Mouse (Mus musculus) small intestine, adult 2 months (tissue): ENCODE data around the gene Ctrb1. TPM values are rescaled to one million over a fixed set of nuclear protein-coding genes. Genes with fewer than 3 reads are reported as not detected.

Experiments
- H3K27ac ChIP-seq: fragments of 200-500 bp; 2 replicates; pipeline ENCODE4 v1.5.1; 2012; ENCODE audit warnings: low read depth, low read length, control low read depth, inconsistent platforms; ENCODE audit not compliant: insufficient read depth
- H3K27me3 ChIP-seq: fragments of 200-500 bp; 2 replicates; pipeline ENCODE4 v1.6.1; 2012; ENCODE audit warnings: mild to moderate bottlenecking, moderate library complexity, low read length, inconsistent platforms; ENCODE audit not compliant: control insufficient read depth, insufficient read depth
- H3K36me3 ChIP-seq: fragments of 200-500 bp; 2 replicates; pipeline ENCODE4 v1.6.1; 2012; ENCODE audit warnings: mild to moderate bottlenecking, low read length, control low read depth, inconsistent platforms; ENCODE audit not compliant: control insufficient read depth, insufficient read depth
- H3K4me1 ChIP-seq: fragments of 200-500 bp; 2 replicates; pipeline ENCODE4 v1.6.1; 2012; ENCODE audit warnings: low read length, inconsistent platforms, mixed read lengths; ENCODE audit not compliant: control insufficient read depth, insufficient read depth, insufficient read length
- H3K4me3 ChIP-seq: fragments of 200-500 bp; 2 replicates; pipeline ENCODE4 v1.5.1; 2012; ENCODE audit warnings: low read depth, mild to moderate bottlenecking, control low read depth, inconsistent platforms, low read length, moderate library complexity
- CTCF ChIP-seq: fragments of 200-500 bp; IDR thresholded peaks from 2 replicates; pipeline ENCODE4 v1.5.1; 2012; ENCODE audit warnings: low read depth, mild to moderate bottlenecking, control low read depth, inconsistent platforms, low read length, moderate library complexity, mixed read lengths; ENCODE audit not compliant: insufficient replicate concordance, insufficient read length; ENCODE audit errors: extremely low read depth
- POLR2A ChIP-seq: fragments of 200-500 bp; IDR thresholded peaks from 2 replicates; pipeline ENCODE4 v1.6.1; 2012; ENCODE audit warnings: low read depth, mild to moderate bottlenecking, control low read depth, inconsistent platforms, low read length, moderate library complexity
- WGBS: fragments of 180-500 bp; shearing (Covaris S2); methylation state at CpG from one replicate; pipeline ENCODE4 v1.1.7; 2018; 5-methylcytosine and 5-hydroxymethylcytosine counted together
- polyA plus RNA-seq: library from polyadenylated mRNA; depleted of rRNA; stranded (reverse); fragments of >200 nt; gene quantifications from 2 replicates; pipeline ENCODE4 v1.2.3, GENCODE M21; 2012

Gene Ctrb1
- polyA plus RNA-seq, 1 experiment: 138 TPM

GRCm38 (mm10) chr8:111710777-111711485, 20.1 kb upstream of the Ctrb1 start:
- no peak overlapping the region for H3K27ac ChIP-seq
- H3K36me3 ChIP-seq: peaks cover 62% of the 10 kb centered on the region
- H3K4me3 ChIP-seq: no peak overlapping the region
- WGBS: 89% methylated on average over 20 of the region's 20 CpGs
- TF ChIP-seq CTCF: no peak
- no peak for TF ChIP-seq POLR2A
- H3K27me3 ChIP-seq: no peaks in the 10 kb centered on the region
- peaks cover 22% of the 10 kb centered on the region for H3K4me1 ChIP-seq

GRCm38 (mm10) chr8:111709223-111709622, 18.4 kb upstream of the Ctrb1 start:
- WGBS: 27% methylated on average over 1 of the region's 1 CpGs
- Histone ChIP-seq H3K4me3 (no peak overlapping the region), H3K27ac (peak overlapping the region; percentile 62), H3K4me1 (peaks cover 34% of the 10 kb centered on the region), H3K27me3 (no peaks in the 10 kb centered on the region), H3K36me3 (peaks cover 46% of the 10 kb centered on the region)
- no peak for TF ChIP-seq POLR2A
- no peak for TF ChIP-seq CTCF

GRCm38 (mm10) chr8:111708265-111708664, 17.5 kb upstream of the Ctrb1 start:
- Histone ChIP-seq H3K27me3 (no peaks in the 10 kb centered on the region), H3K4me1 (peaks cover 34% of the 10 kb centered on the region), H3K36me3 (peaks cover 36% of the 10 kb centered on the region), H3K4me3 (no peak overlapping the region), H3K27ac (peak overlapping the region; percentile 62)
- TF ChIP-seq CTCF (no peak), POLR2A (no peak)
- 13% methylated on average over 6 of the region's 6 CpGs for WGBS

DNA sequence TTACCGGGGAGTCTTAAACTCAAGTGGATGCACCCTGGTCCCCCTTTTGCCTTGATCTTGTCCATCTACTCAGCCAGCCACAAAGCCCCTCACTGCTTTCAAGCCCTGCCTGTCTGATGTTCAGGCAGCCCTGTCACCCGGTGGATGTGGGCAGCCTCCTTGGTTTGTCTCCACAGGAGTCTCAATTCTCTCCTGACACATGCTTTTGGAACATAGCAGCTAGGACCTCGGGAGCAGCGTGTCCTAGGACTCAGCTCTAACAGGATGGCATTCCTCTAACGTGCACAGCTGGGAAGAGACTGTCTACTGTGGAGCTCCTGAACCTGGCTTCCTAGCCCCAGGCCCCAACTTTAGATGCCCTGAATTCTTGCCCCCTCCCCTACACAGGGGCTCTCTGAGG, 14.9 kb upstream of the Ctrb1 start:
- H3K4me3 ChIP-seq: no peak overlapping the region
- H3K27me3 ChIP-seq: no peaks in the 10 kb centered on the region
- H3K4me1 ChIP-seq: peaks cover 40% of the 10 kb centered on the region
- 34% methylated on average over 5 of the region's 5 CpGs for WGBS
- peaks cover 12% of the 10 kb centered on the region for H3K36me3 ChIP-seq
- TF ChIP-seq CTCF: no peak
- TF ChIP-seq POLR2A: no peak
- H3K27ac ChIP-seq: peak overlapping the region; percentile 68

DNA sequence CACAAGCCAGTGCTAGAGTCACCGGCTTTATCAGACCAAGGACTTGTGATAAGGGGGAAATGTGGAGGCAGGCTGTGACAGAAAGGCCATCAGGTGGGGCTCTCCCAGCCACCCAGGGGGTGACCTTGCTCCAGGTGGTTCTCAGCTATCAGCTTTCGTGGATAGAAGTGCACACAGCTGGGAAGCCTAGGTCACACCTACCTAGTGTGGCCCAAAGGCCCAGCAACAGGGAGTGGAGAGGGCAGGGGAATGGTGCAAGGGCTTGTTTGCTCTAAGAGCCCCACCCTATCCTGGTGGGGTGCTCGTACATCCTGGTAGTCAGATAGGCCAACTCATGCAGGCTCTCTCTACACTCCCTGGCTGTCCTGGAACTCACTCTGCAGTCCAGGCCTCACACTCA, 14.4 kb upstream of the Ctrb1 start:
- Histone ChIP-seq H3K27me3 (no peaks in the 10 kb centered on the region), H3K4me3 (no peak overlapping the region), H3K27ac (peak overlapping the region; percentile 74), H3K36me3 (peaks cover 8% of the 10 kb centered on the region), H3K4me1 (peaks cover 38% of the 10 kb centered on the region)
- 15% methylated on average over 3 of the region's 3 CpGs for WGBS
- TF ChIP-seq POLR2A: no peak
- TF ChIP-seq CTCF: no peak

GRCm38 (mm10) chr8:111704585-111704984, 13.8 kb upstream of the Ctrb1 start:
- Histone ChIP-seq H3K4me3 (no peak overlapping the region), H3K27ac (peak overlapping the region; percentile 74), H3K4me1 (peaks cover 36% of the 10 kb centered on the region), H3K27me3 (no peaks in the 10 kb centered on the region), H3K36me3 (peaks cover 3% of the 10 kb centered on the region)
- WGBS: 70% methylated on average over 12 of the region's 12 CpGs
- TF ChIP-seq CTCF (no peak), POLR2A (no peak)

DNA sequence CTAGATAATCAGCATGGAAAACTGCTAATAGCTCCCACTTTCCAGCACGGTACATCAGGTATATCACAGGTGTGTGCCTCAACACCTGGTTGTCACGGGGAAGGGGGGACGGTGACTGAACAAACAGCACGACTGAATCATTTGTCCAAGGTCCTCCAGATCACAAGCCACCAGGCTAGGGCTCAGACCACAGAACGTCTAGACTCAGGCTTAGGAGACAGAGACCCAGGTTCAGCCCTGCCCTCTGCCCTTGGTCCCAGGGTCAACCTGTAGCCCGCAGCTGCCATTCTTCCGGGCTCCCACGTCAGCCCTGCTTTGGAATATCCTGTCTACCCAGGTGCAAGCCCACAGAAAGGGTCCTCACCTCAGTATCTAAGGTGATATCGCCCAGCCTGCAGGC, 10.6 kb upstream of the Ctrb1 start:
- no peak overlapping the region for H3K4me3 ChIP-seq
- no peak overlapping the region for H3K27ac ChIP-seq
- no peak for TF ChIP-seq POLR2A
- TF ChIP-seq CTCF: no peak
- no peaks in the 10 kb centered on the region for H3K27me3 ChIP-seq
- no peaks in the 10 kb centered on the region; the same call in 1 of the 2 replicates for H3K36me3 ChIP-seq
- WGBS: 35% methylated on average over 9 of the region's 9 CpGs
- peaks cover 20% of the 10 kb centered on the region for H3K4me1 ChIP-seq

- 85% methylated on average over 5 of the region's 5 CpGs for WGBS
- H3K27ac ChIP-seq: no peak overlapping the region
- no peak overlapping the region for H3K4me3 ChIP-seq
- no peak for TF ChIP-seq POLR2A
- no peak for TF ChIP-seq CTCF
- no peaks in the 10 kb centered on the region for H3K36me3 ChIP-seq
- H3K27me3 ChIP-seq: no peaks in the 10 kb centered on the region
- peaks cover 20% of the 10 kb centered on the region for H3K4me1 ChIP-seq
Observed at GRCm38 (mm10) chr8:111700740-111701139, 9.9 kb upstream of the Ctrb1 start.
